Mouse (Mus musculus) liver, adult 2 months (tissue): ENCODE data around the gene Slc7a14. TPM values are rescaled to one million over a fixed set of nuclear protein-coding genes. Genes with fewer than 3 reads are reported as not detected.

ENCODE experiments used
- DNase-seq: peaks from one replicate; pipeline ENCODE4 v3.0.0-alpha.2; 2011; ENCODE audit warnings: low read depth, low spot score; ENCODE audit errors: extremely low read depth
- H3K27ac ChIP-seq: fragments of 200-500 bp; replicated peaks from 2 replicates; pipeline ENCODE4 v1.5.1; 2012; ENCODE audit warnings: low read depth, mild to moderate bottlenecking, control low read depth, inconsistent platforms, low read length; ENCODE audit not compliant: insufficient read depth
- H3K27me3 ChIP-seq: fragments of 200-500 bp; 2 replicates; pipeline ENCODE4 v1.6.1; 2012; ENCODE audit warnings: mild to moderate bottlenecking, moderate library complexity, low read length, inconsistent platforms; ENCODE audit not compliant: control insufficient read depth, insufficient read depth
- H3K36me3 ChIP-seq: fragments of 200-500 bp; 2 replicates; pipeline ENCODE4 v1.6.1; 2012; ENCODE audit warnings: low read length, inconsistent platforms; ENCODE audit not compliant: control insufficient read depth, insufficient read depth
- H3K4me1 ChIP-seq: fragments of 200-500 bp; 2 replicates; pipeline ENCODE4 v1.6.1; 2011; ENCODE audit warnings: low read length; ENCODE audit not compliant: control insufficient read depth, insufficient read depth
- H3K4me3 ChIP-seq: fragments of 200-500 bp; 2 replicates; pipeline ENCODE4 v1.5.1; 2011; ENCODE audit warnings: low read depth, mild to moderate bottlenecking, control low read depth, low read length, moderate library complexity; ENCODE audit not compliant: insufficient read depth
- H3K79me2 ChIP-seq: fragments of 200-500 bp; 2 replicates; pipeline ENCODE4 v1.6.1; 2012; ENCODE audit warnings: inconsistent platforms, mild to moderate bottlenecking, low read length, moderate library complexity; ENCODE audit not compliant: control insufficient read depth, insufficient read depth
- H3K9ac ChIP-seq: fragments of 200-500 bp; 2 replicates; pipeline ENCODE4 v1.6.1; 2012; ENCODE audit warnings: low read depth, mild to moderate bottlenecking, control low read depth, inconsistent platforms, low read length
- CTCF ChIP-seq: fragments of 200-500 bp; IDR thresholded peaks from 2 replicates; pipeline ENCODE4 v1.5.1; 2011; ENCODE audit warnings: low read depth, low read length, control low read depth
- POLR2A ChIP-seq: fragments of 200-500 bp; IDR thresholded peaks from 2 replicates; pipeline ENCODE4 v1.6.1; 2011; ENCODE audit warnings: low read length, control low read depth; ENCODE audit not compliant: insufficient read depth; ENCODE audit errors: extremely low read depth
- WGBS: fragments of 180-500 bp; shearing (Covaris S2); methylation state at CpG from one replicate; pipeline ENCODE4 v1.1.7; 2018; 5-methylcytosine and 5-hydroxymethylcytosine counted together
- polyA plus RNA-seq: library from polyadenylated mRNA; depleted of rRNA; stranded (reverse); fragments of >200 nt; gene quantifications from 2 replicates; pipeline ENCODE4 v1.2.3, GENCODE M21; 2012; rRNA removed
- total RNA-seq: library from RNA; depleted of rRNA; stranded (reverse); fragments of >200 nt; gene quantifications from 2 replicates; pipeline ENCODE4 v1.2.3, GENCODE M21; 2014; rRNA removed

Slc7a14 gene
- total RNA-seq (under 0.01 TPM in 1 of 2 replicates, not detected in the other), polyA plus RNA-seq (not detected in 2 replicates)

DNA sequence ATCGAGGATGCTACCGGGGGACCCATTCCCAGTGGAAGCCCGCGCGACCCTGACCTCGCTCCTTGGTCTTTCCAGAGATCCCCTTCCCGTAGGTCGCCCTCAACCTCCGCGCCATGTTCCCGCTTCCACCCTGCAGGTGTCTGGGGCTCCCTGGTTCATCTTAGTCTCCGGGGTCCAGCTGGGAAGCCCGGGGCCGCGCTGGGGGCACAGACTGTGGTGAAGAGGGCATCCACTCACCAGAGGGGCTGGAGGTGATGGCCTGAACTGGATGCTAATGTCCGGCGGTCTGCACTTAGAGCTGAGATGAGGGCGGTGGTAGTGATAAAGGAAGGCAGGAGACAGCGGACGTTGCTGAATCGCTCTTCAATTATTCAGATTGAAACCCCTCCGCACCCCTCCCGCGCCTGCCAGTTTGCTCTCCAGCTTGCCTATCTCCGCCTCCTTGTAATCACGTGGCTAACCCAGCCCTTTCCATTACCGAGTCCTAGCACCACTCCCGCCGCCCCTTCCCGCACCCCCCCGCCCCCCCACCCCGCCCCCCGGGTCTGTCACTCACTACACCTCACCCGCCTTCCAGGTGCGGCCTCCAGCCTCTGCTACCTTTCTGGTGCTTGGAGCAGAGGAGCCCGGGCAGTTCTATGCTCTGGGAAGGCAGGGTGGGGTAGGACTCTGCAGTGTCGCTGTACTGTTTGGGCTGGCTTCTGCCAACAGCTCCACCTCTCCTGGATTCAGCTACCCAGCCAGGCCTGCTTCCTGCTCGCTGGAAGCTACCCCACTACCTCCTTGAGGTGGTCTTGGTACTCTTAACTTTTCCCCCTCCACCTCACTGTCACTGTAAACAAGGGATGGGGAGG is at the start of gene Slc7a14:
Gene Slc7a14, minus strand, starts transcription at position 445 of the 854 bp plus-strand sequence.
- TF ChIP-seq CTCF (no peak), POLR2A (no peak)
- DNase-seq, result no peak
- WGBS, result 3% methylated on average over 36 of the region's 38 CpGs
- Histone ChIP-seq H3K9ac (no peak within 1 kb of the TSS), H3K27ac (no peak within 1 kb of the TSS), H3K4me3 (no peak within 1 kb of the TSS), H3K4me1 (no peaks in the 10 kb centered on the region), H3K79me2 (no peaks in the 10 kb centered on the region), H3K27me3 (0 out of 2 replicates have a peak, but pooled peaks cover 2% of the 10 kb centered on the region), H3K36me3 (no peaks in the 10 kb centered on the region)

DNA sequence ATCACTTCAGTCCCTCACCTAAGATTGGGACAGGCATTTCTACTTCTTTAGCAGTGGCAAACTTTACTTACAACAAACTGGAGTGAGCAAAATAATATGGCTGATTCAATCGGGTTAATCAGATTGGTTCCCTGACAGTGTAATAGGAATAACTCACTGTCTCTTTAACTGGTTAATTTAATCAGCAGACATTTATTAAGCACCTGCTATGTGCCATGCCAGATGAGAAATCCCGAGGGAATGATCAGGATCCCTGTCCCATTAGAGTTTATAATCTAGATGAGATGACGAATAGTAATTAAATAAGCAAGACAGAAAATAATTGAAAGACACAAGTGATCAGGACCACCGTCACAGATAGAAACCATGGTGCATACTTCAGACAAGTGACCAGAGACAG is 36.4 kb upstream of the Slc7a14 start:
- 83% methylated on average over 4 of the region's 4 CpGs for WGBS
- Histone ChIP-seq H3K27me3 (no peaks in the 10 kb centered on the region), H3K79me2 (no peaks in the 10 kb centered on the region), H3K9ac (no peak overlapping the region), H3K27ac (no peak overlapping the region), H3K4me3 (no peak overlapping the region), H3K36me3 (no peaks in the 10 kb centered on the region), H3K4me1 (no peaks in the 10 kb centered on the region)
- no peak for DNase-seq
- TF ChIP-seq POLR2A (no peak), CTCF (no peak)

GRCm38 (mm10) chr3:31345766-31346165 is 35.6 kb upstream of the Slc7a14 start:
- no peak overlapping the region for H3K27ac ChIP-seq
- H3K9ac ChIP-seq, result no peak overlapping the region
- TF ChIP-seq CTCF, result no peak
- no peak for TF ChIP-seq POLR2A
- H3K4me3 ChIP-seq, result no peak overlapping the region
- H3K79me2 ChIP-seq, result no peaks in the 10 kb centered on the region
- H3K36me3 ChIP-seq, result no peaks in the 10 kb centered on the region
- DNase-seq, result no peak
- no peaks in the 10 kb centered on the region for H3K4me1 ChIP-seq
- 71% methylated on average over 4 of the region's 4 CpGs for WGBS
- H3K27me3 ChIP-seq, result no peaks in the 10 kb centered on the region

GRCm38 (mm10) chr3:31339236-31339635 is 29.1 kb upstream of the Slc7a14 start:
- H3K9ac ChIP-seq, result no peak overlapping the region
- H3K79me2 ChIP-seq, result no peaks in the 10 kb centered on the region
- H3K27me3 ChIP-seq, result no peaks in the 10 kb centered on the region
- no peaks in the 10 kb centered on the region for H3K36me3 ChIP-seq
- no peak for DNase-seq
- H3K4me3 ChIP-seq, result no peak overlapping the region
- no peaks in the 10 kb centered on the region for H3K4me1 ChIP-seq
- WGBS, result 70% methylated on average over 3 of the region's 3 CpGs
- H3K27ac ChIP-seq, result no peak overlapping the region
- TF ChIP-seq POLR2A (no peak), CTCF (no peak)

GRCm38 (mm10) chr3:31328237-31328836 is 18.2 kb upstream of the Slc7a14 start:
- 72% methylated on average over 7 of the region's 7 CpGs for WGBS
- Histone ChIP-seq H3K27me3 (no peaks in the 10 kb centered on the region), H3K9ac (no peak overlapping the region), H3K4me1 (no peaks in the 10 kb centered on the region), H3K4me3 (no peak overlapping the region), H3K27ac (no peak overlapping the region), H3K36me3 (no peaks in the 10 kb centered on the region), H3K79me2 (no peaks in the 10 kb centered on the region)
- no peak for DNase-seq
- no peak for TF ChIP-seq CTCF
- no peak for TF ChIP-seq POLR2A
